Mouse (Mus musculus): ENCODE data around the gene Ephx3. TPM values are rescaled to one million over a fixed set of nuclear protein-coding genes. Genes with fewer than 3 reads are reported as not detected.

Gene Ephx3
- polyA plus RNA-seq, 1 experiment from 2014 or later = not detected

GRCm38 (mm10) chr17:32142907-32143854, 46.2 kb downstream of the Ephx3 start:
- Histone ChIP-seq H3K4me1 (ENCODE audit: control insufficient read depth, insufficient read depth, low read length) (no peaks in the 10 kb centered on the region), H3K27ac (ENCODE audit: low read depth, low read length) (no peak overlapping the region), H3K27me3 (replicated peaks; ENCODE audit: control insufficient read depth, insufficient read depth, low read length) (no peaks in the 10 kb centered on the region), H3K4me2 (ENCODE audit: low read length) (peak overlapping the region; percentile 47), H3K4me3 (ENCODE audit: low read depth, low read length) (peak overlapping the region; percentile 16), H3K36me3 (ENCODE audit: control insufficient read depth, insufficient read depth, low read length) (peaks cover 53% of the 10 kb centered on the region), H3K9me3 (replicated peaks; ENCODE audit: control insufficient read depth, low read length) (no peaks in the 10 kb centered on the region), H3K9ac (ENCODE audit: low read length) (peak overlapping the region; percentile 45)
- 26% methylated on average over 39 of the region's 39 CpGs for WGBS
- ATAC-seq = peak; percentile 73
- peak; percentile 84 for DNase-seq (ENCODE audit: low spot score)

- no peak overlapping the region for H3K27ac ChIP-seq (ENCODE audit: low read depth, low read length)
- ATAC-seq (no peak), DNase-seq (ENCODE audit: low spot score) (no peak)
- H3K4me3 ChIP-seq (ENCODE audit: low read depth, low read length) = no peak overlapping the region
- H3K27me3 ChIP-seq (replicated peaks; ENCODE audit: control insufficient read depth, insufficient read depth, low read length) = no peaks in the 10 kb centered on the region
- WGBS = 97% methylated on average over 1 of the region's 1 CpGs
- no peaks in the 10 kb centered on the region for H3K4me1 ChIP-seq (ENCODE audit: control insufficient read depth, insufficient read depth, low read length)
- H3K36me3 ChIP-seq (ENCODE audit: control insufficient read depth, insufficient read depth, low read length) = peaks cover 53% of the 10 kb centered on the region
- no peak overlapping the region for H3K9ac ChIP-seq (ENCODE audit: low read length)
- H3K9me3 ChIP-seq (replicated peaks; ENCODE audit: control insufficient read depth, low read length) = no peaks in the 10 kb centered on the region
- H3K4me2 ChIP-seq (ENCODE audit: low read length) = no peak overlapping the region
Observed at GRCm38 (mm10) chr17:32142234-32142633, 47.1 kb downstream of the Ephx3 start.

Other genes with a start within 250 kb of the Ephx3 start
- gene Rrp1b, start 153.4 kb downstream of the Ephx3 start, polyA plus RNA-seq (2014; fragmentation: Nextera tagmentation; extraction: Ambion mirVana) = 29.0 and 29.5 TPM in 2 replicates
- gene Hsf2bp, start 153.2 kb downstream of the Ephx3 start, polyA plus RNA-seq (2014; fragmentation: Nextera tagmentation; extraction: Ambion mirVana) = 0.33 and 0.62 TPM in 2 replicates
- gene Notch3, start 22.7 kb downstream of the Ephx3 start, polyA plus RNA-seq (2014; fragmentation: Nextera tagmentation; extraction: Ambion mirVana) = 5.6 and 6.0 TPM in 2 replicates
- gene Brd4, start 95.2 kb upstream of the Ephx3 start, polyA plus RNA-seq (2014; fragmentation: Nextera tagmentation; extraction: Ambion mirVana) = 51.0 and 66.1 TPM in 2 replicates
- gene Akap8, start 131.7 kb upstream of the Ephx3 start, polyA plus RNA-seq (2014; fragmentation: Nextera tagmentation; extraction: Ambion mirVana) = 33.9 and 40.1 TPM in 2 replicates
- 66.6 and 82.4 TPM in 2 replicates for gene Akap8l, start 161.1 kb upstream of the Ephx3 start, polyA plus RNA-seq (2014; fragmentation: Nextera tagmentation; extraction: Ambion mirVana)
- 29.2 and 35.6 TPM in 2 replicates for gene Wiz, start 199.9 kb upstream of the Ephx3 start, polyA plus RNA-seq (2014; fragmentation: Nextera tagmentation; extraction: Ambion mirVana)
- 0.52 and 1.2 TPM in 2 replicates for gene Rasal3, start 214.0 kb upstream of the Ephx3 start, polyA plus RNA-seq (2014; fragmentation: Nextera tagmentation; extraction: Ambion mirVana)
- gene Pglyrp2, start 234.6 kb upstream of the Ephx3 start, polyA plus RNA-seq (2014; fragmentation: Nextera tagmentation; extraction: Ambion mirVana) = not detected in 2 replicates

All from forebrain, embryonic 14.5 days (tissue).